Mouse (Mus musculus) hindbrain, embryonic 16.5 days (tissue): ENCODE results near the gene Mrps14. TPM values are rescaled to one million over a fixed set of nuclear protein-coding genes. Genes with fewer than 3 reads are reported as not detected.

Experiments used
- ATAC-seq: fragments of 200-750 bp; cut with Nextera tagmentation; 2 replicates; pipeline ENCODE4 v1.8.0; 2017; ENCODE audit warnings: moderate TSS enrichment, moderate library complexity
- H3K27ac ChIP-seq: fragments of 300-500 bp; sonication (generic); 2 replicates; pipeline ENCODE4 v1.5.1; 2014; ENCODE audit warnings: low read depth, mild to moderate bottlenecking, control low read depth, low read length, moderate library complexity
- H3K27me3 ChIP-seq: fragments of 300-500 bp; sonication (generic); replicated peaks from 2 replicates; pipeline ENCODE4 v1.6.1; 2014; ENCODE audit warnings: low read length; ENCODE audit not compliant: control insufficient read depth, insufficient read depth
- H3K36me3 ChIP-seq: fragments of 300-500 bp; sonication (generic); 2 replicates; pipeline ENCODE4 v1.6.1; 2014; ENCODE audit warnings: mild to moderate bottlenecking, low read length, moderate library complexity, mixed read lengths; ENCODE audit not compliant: control insufficient read depth, insufficient read depth
- H3K4me1 ChIP-seq: fragments of 300-500 bp; sonication (generic); 2 replicates; pipeline ENCODE4 v1.6.1; 2014; ENCODE audit warnings: low read depth, low read length; ENCODE audit not compliant: control insufficient read depth, insufficient read depth
- H3K4me2 ChIP-seq: fragments of 300-500 bp; sonication (generic); 2 replicates; pipeline ENCODE4 v1.6.1; 2014; ENCODE audit warnings: mild to moderate bottlenecking, low read length, control low read depth, moderate library complexity
- H3K4me3 ChIP-seq: fragments of 300-500 bp; sonication (generic); 2 replicates; pipeline ENCODE4 v1.5.1; 2014; ENCODE audit warnings: mild to moderate bottlenecking, low read length, control low read depth, moderate library complexity
- H3K9ac ChIP-seq: fragments of 300-500 bp; sonication (generic); 2 replicates; pipeline ENCODE4 v1.6.1; 2014; ENCODE audit warnings: low read depth, mild to moderate bottlenecking, control low read depth, low read length, moderate library complexity
- H3K9me3 ChIP-seq: fragments of 300-500 bp; sonication (generic); 2 replicates; pipeline ENCODE4 v1.6.1; 2014; ENCODE audit warnings: mild to moderate bottlenecking, low read length, moderate library complexity; ENCODE audit not compliant: control insufficient read depth
- WGBS: fragments of 180-500 bp; shearing (Covaris S2); extraction: QIAGEN DNeasy Blood & Tissue Kit; methylation state at CpG from one replicate; pipeline ENCODE4 v1.1.7; 2014; 5-methylcytosine and 5-hydroxymethylcytosine counted together
- polyA plus RNA-seq: library from polyadenylated mRNA; unstranded; fragments of >200 nt; fragmentation: Nextera tagmentation; extraction: Ambion mirVana; gene quantifications from 2 replicates; pipeline ENCODE4 v1.2.1, GENCODE M21; 2015

The Mrps14 gene
- polyA plus RNA-seq, 1 experiment from 2014 or later, result 137 TPM

DNA sequence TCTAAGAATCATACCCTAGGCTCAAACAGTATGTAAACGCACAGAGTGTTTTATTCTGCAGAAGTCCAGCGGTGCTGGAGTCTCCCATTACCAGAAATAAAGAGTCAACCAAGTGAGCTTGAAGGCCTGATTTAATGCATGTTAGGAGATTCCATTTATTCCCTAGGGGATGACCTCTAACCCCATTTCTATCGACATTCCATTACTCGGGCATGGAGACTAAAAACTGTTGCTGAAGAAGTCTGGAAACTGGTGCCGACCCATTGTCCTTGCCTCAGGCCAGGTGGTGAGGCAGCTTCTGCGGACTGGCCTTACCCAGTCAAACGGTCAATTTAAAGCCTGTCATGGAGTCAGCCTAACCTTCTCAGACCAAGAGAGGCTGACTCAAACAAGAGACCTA lies 19.2 kb downstream of the Mrps14 start:
- Histone ChIP-seq H3K9me3 (no peaks in the 10 kb centered on the region), H3K4me1 (peaks cover 20% of the 10 kb centered on the region), H3K4me3 (no peak overlapping the region), H3K9ac (no peak overlapping the region), H3K27me3 (no peaks in the 10 kb centered on the region), H3K27ac (no peak overlapping the region; the same call in 1 of the 2 replicates), H3K36me3 (no peaks in the 10 kb centered on the region), H3K4me2 (peak overlapping the region; percentile 75; the same call in 1 of the 2 replicates)
- WGBS, result 61% methylated on average over 7 of the region's 7 CpGs
- ATAC-seq, result no peak

- Histone ChIP-seq H3K4me2 (no peak overlapping the region), H3K9ac (no peak overlapping the region), H3K4me3 (no peak overlapping the region), H3K9me3 (no peaks in the 10 kb centered on the region), H3K27ac (no peak overlapping the region), H3K4me1 (peaks cover 3% of the 10 kb centered on the region), H3K36me3 (peaks cover 2% of the 10 kb centered on the region; the same call in 1 of the 2 replicates), H3K27me3 (no peaks in the 10 kb centered on the region)
- no peak for ATAC-seq
- 87% methylated on average over 3 of the region's 3 CpGs for WGBS
Measured at GRCm38 (mm10) chr1:160217898-160218297, 22.9 kb downstream of the Mrps14 start.

DNA sequence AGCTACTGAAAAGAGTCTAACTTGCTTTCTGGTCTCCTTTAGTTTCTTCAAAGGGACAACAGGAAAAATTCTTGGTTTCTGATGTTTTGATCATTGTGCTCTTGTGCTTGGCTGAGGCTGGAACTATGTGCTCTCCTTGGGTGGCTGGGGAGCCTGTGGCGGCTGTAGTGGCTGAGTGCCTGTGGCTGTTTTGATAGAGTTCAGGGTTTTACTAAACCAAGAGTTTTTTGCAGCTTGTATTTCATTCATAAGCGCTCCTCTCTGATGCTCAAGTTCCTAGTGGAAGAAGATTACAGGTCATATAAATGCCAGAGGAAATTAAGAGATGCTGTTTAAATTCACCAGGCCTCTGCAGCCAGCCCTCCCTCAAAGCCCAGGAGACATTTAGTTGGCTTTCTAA lies 29.1 kb downstream of the Mrps14 start:
- Histone ChIP-seq H3K4me1 (no peaks in the 10 kb centered on the region), H3K4me2 (no peak overlapping the region), H3K27me3 (no peaks in the 10 kb centered on the region), H3K9me3 (no peaks in the 10 kb centered on the region), H3K4me3 (no peak overlapping the region), H3K9ac (no peak overlapping the region), H3K27ac (no peak overlapping the region), H3K36me3 (peaks cover 12% of the 10 kb centered on the region; the same call in 1 of the 2 replicates)
- ATAC-seq, result no peak
- 77% methylated on average over 2 of the region's 2 CpGs for WGBS

DNA sequence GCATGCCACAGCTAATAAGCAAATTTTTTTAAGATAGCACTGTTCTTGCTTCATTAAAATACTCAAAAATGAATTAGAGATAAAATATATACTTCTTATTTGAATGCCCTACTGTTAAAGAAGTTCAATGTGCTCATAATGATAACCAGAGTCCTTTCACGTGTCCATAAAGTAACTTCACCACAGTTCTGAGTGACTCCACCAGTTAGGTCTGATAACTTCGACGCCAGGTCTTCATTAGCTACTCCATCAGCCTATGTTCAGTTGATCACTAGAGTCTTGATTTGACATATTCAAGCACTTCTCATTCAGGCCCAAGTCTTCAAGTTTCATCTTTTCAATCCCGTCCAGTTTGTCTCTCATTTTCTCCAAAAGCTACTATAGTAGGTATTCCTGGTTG lies 32.2 kb downstream of the Mrps14 start:
- no peaks in the 10 kb centered on the region for H3K9me3 ChIP-seq
- H3K27me3 ChIP-seq, result no peaks in the 10 kb centered on the region
- no peak overlapping the region for H3K27ac ChIP-seq
- 92% methylated on average over 4 of the region's 4 CpGs for WGBS
- H3K4me1 ChIP-seq, result no peaks in the 10 kb centered on the region
- peaks cover 12% of the 10 kb centered on the region; the same call in 1 of the 2 replicates for H3K36me3 ChIP-seq
- H3K4me2 ChIP-seq, result no peak overlapping the region
- no peak overlapping the region for H3K4me3 ChIP-seq
- ATAC-seq, result no peak
- no peak overlapping the region for H3K9ac ChIP-seq

DNA sequence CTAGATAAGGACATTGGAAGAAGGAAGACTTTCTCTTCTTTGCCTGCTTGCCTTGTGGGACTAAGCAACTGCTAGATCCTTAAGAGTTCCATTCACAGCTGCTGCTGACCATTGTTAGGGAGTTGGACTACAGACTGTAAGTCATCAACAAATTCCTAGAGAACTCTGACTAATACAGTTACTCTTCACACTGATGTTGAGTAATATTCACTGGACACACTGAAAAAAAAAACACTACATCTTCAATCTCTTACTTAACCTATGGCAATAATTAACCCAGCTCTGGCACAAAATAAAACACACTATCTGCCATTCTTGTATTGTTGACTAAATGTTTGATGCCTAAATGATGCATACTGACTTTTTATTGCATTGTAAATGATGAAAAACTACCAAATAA lies 32.8 kb downstream of the Mrps14 start:
- ATAC-seq, result no peak
- Histone ChIP-seq H3K9ac (no peak overlapping the region), H3K4me3 (no peak overlapping the region), H3K27ac (no peak overlapping the region), H3K36me3 (peaks cover 10% of the 10 kb centered on the region; the same call in 1 of the 2 replicates), H3K9me3 (no peaks in the 10 kb centered on the region), H3K4me1 (no peaks in the 10 kb centered on the region), H3K4me2 (no peak overlapping the region), H3K27me3 (no peaks in the 10 kb centered on the region)

- Histone ChIP-seq H3K4me1 (no peaks in the 10 kb centered on the region), H3K9me3 (no peaks in the 10 kb centered on the region), H3K27me3 (no peaks in the 10 kb centered on the region), H3K27ac (no peak overlapping the region), H3K4me2 (no peak overlapping the region), H3K36me3 (0 out of 2 replicates have a peak, but pooled peaks cover 2% of the 10 kb centered on the region), H3K9ac (no peak overlapping the region), H3K4me3 (no peak overlapping the region)
- no peak for ATAC-seq
- WGBS, result 48% methylated on average over 4 of the region's 4 CpGs
Measured at GRCm38 (mm10) chr1:160231013-160231412, 36.0 kb downstream of the Mrps14 start.

DNA sequence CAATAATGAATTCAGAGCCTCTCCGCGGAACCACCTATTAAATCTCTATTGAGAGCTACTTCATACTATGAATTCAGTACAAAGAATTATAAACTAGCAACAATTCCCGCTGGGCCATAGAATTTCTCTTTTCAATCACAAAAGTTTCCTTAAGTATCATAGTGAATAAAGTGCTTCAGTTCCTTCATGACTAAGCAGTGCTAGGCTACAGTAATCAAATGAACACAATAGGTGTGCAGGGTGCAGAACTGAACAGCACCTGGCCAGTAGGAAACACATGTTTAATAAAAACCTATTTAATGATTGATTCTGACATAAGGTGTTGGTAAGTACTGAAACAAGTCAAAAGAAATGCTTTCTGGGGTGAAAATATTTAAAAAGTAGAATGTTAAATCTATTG lies 37.1 kb downstream of the Mrps14 start:
- no peak overlapping the region for H3K4me2 ChIP-seq

DNA sequence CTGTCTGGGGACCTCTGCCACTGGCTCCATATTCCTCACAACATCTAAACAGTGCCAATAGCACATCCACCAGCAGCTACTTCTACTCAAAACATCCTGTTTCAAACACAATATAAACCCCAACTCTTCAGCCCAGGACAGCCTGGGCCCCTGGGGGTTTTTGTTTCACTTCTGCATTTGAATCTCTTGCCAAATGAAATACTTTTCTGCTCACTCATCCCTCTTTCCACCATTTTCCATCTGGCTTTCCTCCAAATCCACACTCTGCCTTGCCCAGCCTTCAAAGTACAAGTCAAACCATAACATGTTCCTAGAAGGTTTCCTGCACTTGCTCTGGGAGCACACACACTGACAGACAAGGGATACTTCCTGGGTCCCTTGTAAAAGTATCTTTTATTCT lies 38.9 kb downstream of the Mrps14 start:
- Histone ChIP-seq H3K4me1 (no peaks in the 10 kb centered on the region), H3K9me3 (no peaks in the 10 kb centered on the region), H3K4me3 (no peak overlapping the region), H3K27ac (no peak overlapping the region), H3K36me3 (no peaks in the 10 kb centered on the region), H3K9ac (no peak overlapping the region), H3K27me3 (no peaks in the 10 kb centered on the region), H3K4me2 (no peak overlapping the region)
- ATAC-seq, result no peak

More for the DNA sequence above, 37.1 kb downstream of the Mrps14 start:
- H3K27me3 ChIP-seq, result no peaks in the 10 kb centered on the region
- 53% methylated on average over 3 of the region's 3 CpGs for whole genome bisulfite sequencing
- no peak overlapping the region for H3K27ac ChIP-seq
- H3K4me1 ChIP-seq, result no peaks in the 10 kb centered on the region
- no peaks in the 10 kb centered on the region for H3K9me3 ChIP-seq
- H3K4me3 ChIP-seq, result no peak overlapping the region
- no peak for ATAC-seq
- no peaks in the 10 kb centered on the region for H3K36me3 ChIP-seq
- H3K9ac ChIP-seq, result no peak overlapping the region

- WGBS, result 91% methylated on average over 2 of the region's 2 CpGs
- H3K4me3 ChIP-seq, result no peak overlapping the region
- H3K4me2 ChIP-seq, result no peak overlapping the region
- H3K9me3 ChIP-seq, result no peaks in the 10 kb centered on the region
- H3K9ac ChIP-seq, result no peak overlapping the region
- H3K27me3 ChIP-seq, result no peaks in the 10 kb centered on the region
- no peaks in the 10 kb centered on the region for H3K4me1 ChIP-seq
- no peaks in the 10 kb centered on the region for H3K36me3 ChIP-seq
- no peak overlapping the region for H3K27ac ChIP-seq
- ATAC-seq, result no peak
Measured at GRCm38 (mm10) chr1:160237981-160238380, 43.0 kb downstream of the Mrps14 start.

DNA sequence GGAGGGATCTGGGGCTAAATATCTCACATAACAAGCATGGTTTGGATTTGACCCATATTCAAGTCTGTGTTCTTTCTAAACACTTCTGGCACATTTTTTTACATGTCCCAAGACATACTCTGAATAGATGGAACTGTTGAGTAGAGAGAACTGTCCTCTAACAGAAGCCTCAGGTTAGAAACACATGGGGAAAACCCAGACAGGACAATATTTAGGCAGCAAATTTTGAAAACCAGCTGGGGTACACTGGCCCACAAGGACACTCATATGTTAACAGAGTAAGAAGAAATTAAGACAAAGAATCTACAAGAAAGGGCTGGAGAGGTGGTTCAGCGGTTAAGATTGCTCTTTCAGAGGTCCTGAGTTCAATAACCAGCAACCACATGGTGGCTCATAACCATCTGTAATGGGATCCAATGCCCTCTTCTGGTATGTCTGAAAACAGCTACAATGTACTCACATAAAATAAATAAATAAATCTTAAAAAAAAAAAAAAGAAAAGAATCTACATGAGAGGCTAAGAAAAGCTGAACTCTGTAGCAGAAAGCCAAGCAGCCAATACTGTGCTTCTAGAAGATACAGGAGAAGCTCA lies 43.9 kb downstream of the Mrps14 start:
- no peaks in the 10 kb centered on the region for H3K9me3 ChIP-seq
- H3K4me3 ChIP-seq, result no peak overlapping the region
- no peak overlapping the region for H3K9ac ChIP-seq
- ATAC-seq, result no peak
- no peaks in the 10 kb centered on the region for H3K4me1 ChIP-seq
- H3K4me2 ChIP-seq, result no peak overlapping the region
- no peaks in the 10 kb centered on the region for H3K36me3 ChIP-seq
- H3K27ac ChIP-seq, result no peak overlapping the region
- H3K27me3 ChIP-seq, result no peaks in the 10 kb centered on the region
- 94% methylated on average over 1 of the region's 1 CpGs for WGBS
